Mouse (Mus musculus): ENCODE measurements around the gene Casq2. TPM values are rescaled to one million over a fixed set of nuclear protein-coding genes. Genes with fewer than 3 reads are reported as not detected.

Gene Casq2
- total and polyA plus RNA-seq, 2 experiments from 2014 or later = 1.1 to 5.3 TPM

DNA sequence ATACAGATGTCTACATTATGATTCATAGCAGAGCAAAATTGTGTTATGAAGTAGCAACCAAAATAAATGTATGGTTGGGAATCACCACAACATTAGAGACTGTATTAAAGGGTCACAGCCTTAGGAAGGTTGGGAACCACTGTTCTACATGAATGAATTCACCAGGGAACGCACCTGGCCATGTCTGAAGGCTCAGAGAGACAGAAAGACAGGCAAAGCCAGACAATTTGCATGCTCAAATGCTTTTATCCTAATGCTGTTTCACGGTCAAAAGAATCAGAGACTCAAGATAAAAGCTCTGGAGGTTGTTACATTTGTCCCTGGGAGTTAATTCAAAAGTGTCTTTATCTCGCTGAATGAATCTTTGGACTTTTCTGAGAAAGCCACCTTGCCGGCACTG, 65.6 kb downstream of the Casq2 start:
- no peak overlapping the region for H3K27ac ChIP-seq (ENCODE audit: low read depth, low read length)
- no peaks in the 10 kb centered on the region for H3K36me3 ChIP-seq (ENCODE audit: insufficient read depth)
- H3K9me3 ChIP-seq (ENCODE audit: low read length) = no peaks in the 10 kb centered on the region
- DNase-seq (no peak), ATAC-seq (no peak)
- no peaks in the 10 kb centered on the region for H3K27me3 ChIP-seq (ENCODE audit: insufficient read depth, low read length)
- WGBS = 35% methylated on average over 4 of the region's 4 CpGs
- H3K4me3 ChIP-seq (ENCODE audit: low read depth, low read length) = no peak overlapping the region
- no peak overlapping the region for H3K9ac ChIP-seq
- no peak overlapping the region for H3K4me2 ChIP-seq (ENCODE audit: low read depth)
- no peak for TF ChIP-seq CTCF (IDR thresholded peaks at IDR 0.05; ENCODE audit: low read depth)
- no peaks in the 10 kb centered on the region for H3K4me1 ChIP-seq (ENCODE audit: insufficient read depth)

- H3K27ac ChIP-seq (ENCODE audit: low read depth, low read length) = no peak overlapping the region
- ATAC-seq (no peak), DNase-seq (no peak)
- H3K4me3 ChIP-seq (ENCODE audit: low read depth, low read length) = no peak overlapping the region
- no peaks in the 10 kb centered on the region for H3K9me3 ChIP-seq (ENCODE audit: low read length)
- no peaks in the 10 kb centered on the region for H3K4me1 ChIP-seq (ENCODE audit: insufficient read depth)
- TF ChIP-seq CTCF (IDR thresholded peaks at IDR 0.05; ENCODE audit: low read depth) = no peak
- H3K36me3 ChIP-seq (ENCODE audit: insufficient read depth) = no peaks in the 10 kb centered on the region
- no peak overlapping the region for H3K9ac ChIP-seq
- H3K4me2 ChIP-seq (ENCODE audit: low read depth) = no peak overlapping the region
- 43% methylated on average over 4 of the region's 4 CpGs for WGBS
- H3K27me3 ChIP-seq (ENCODE audit: insufficient read depth, low read length) = no peaks in the 10 kb centered on the region
These were observed 66.3 kb downstream of the Casq2 start for GRCm38 (mm10) chr3:102152471-102152870.

- no peak for TF ChIP-seq CTCF (IDR thresholded peaks at IDR 0.05; ENCODE audit: low read depth)
- no peak for DNase-seq
- H3K4me1 ChIP-seq (ENCODE audit: insufficient read depth) = no peaks in the 10 kb centered on the region
- no peak overlapping the region for H3K9ac ChIP-seq
- WGBS = 24% methylated on average over 4 of the region's 4 CpGs
- no peak overlapping the region for H3K27ac ChIP-seq (ENCODE audit: low read depth, low read length)
- no peaks in the 10 kb centered on the region for H3K9me3 ChIP-seq (ENCODE audit: low read length)
- no peaks in the 10 kb centered on the region for H3K36me3 ChIP-seq (ENCODE audit: insufficient read depth)
- H3K4me2 ChIP-seq (ENCODE audit: low read depth) = no peak overlapping the region
- H3K4me3 ChIP-seq (ENCODE audit: low read depth, low read length) = no peak overlapping the region
- no peaks in the 10 kb centered on the region for H3K27me3 ChIP-seq (ENCODE audit: insufficient read depth, low read length)
- no peak for ATAC-seq
These were observed 66.7 kb downstream of the Casq2 start for GRCm38 (mm10) chr3:102152872-102153271.

GRCm38 (mm10) chr3:102154107-102154506, 67.9 kb downstream of the Casq2 start:
- Histone ChIP-seq H3K9ac (no peak overlapping the region), H3K9me3 (ENCODE audit: low read length) (no peaks in the 10 kb centered on the region), H3K27me3 (ENCODE audit: insufficient read depth, low read length) (no peaks in the 10 kb centered on the region), H3K27ac (ENCODE audit: low read depth, low read length) (no peak overlapping the region), H3K4me3 (ENCODE audit: low read depth, low read length) (no peak overlapping the region), H3K4me2 (ENCODE audit: low read depth) (no peak overlapping the region), H3K36me3 (ENCODE audit: insufficient read depth) (no peaks in the 10 kb centered on the region), H3K4me1 (ENCODE audit: insufficient read depth) (no peaks in the 10 kb centered on the region)
- no peak for TF ChIP-seq CTCF (IDR thresholded peaks at IDR 0.05; ENCODE audit: low read depth)
- no peak for DNase-seq
- 86% methylated on average over 7 of the region's 7 CpGs for WGBS
- ATAC-seq = no peak

DNA sequence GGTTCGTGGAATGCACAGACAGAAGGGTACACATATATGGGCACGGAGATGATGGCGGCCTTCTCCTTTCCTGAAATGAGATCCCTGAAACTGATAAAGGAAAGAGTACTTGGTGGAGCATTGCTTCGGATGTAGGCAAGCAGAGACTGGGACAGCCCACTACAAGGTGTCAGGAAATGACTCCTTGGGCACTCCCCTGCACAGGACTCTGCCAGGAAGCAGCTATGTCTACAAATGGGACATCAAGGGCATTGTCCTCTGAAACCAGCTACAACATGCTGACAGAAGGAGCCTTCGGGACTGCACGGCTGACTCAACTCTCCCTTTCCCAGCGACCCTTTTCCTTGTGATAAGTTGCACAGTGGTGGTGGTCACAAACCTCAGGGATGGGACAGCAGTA, 70.5 kb downstream of the Casq2 start:
- ATAC-seq (no peak), DNase-seq (no peak)
- TF ChIP-seq CTCF (IDR thresholded peaks at IDR 0.05; ENCODE audit: low read depth) = no peak
- Histone ChIP-seq H3K27me3 (ENCODE audit: insufficient read depth, low read length) (no peaks in the 10 kb centered on the region), H3K36me3 (ENCODE audit: insufficient read depth) (no peaks in the 10 kb centered on the region), H3K9me3 (ENCODE audit: low read length) (no peaks in the 10 kb centered on the region), H3K9ac (no peak overlapping the region), H3K4me3 (ENCODE audit: low read depth, low read length) (no peak overlapping the region), H3K4me1 (ENCODE audit: insufficient read depth) (no peaks in the 10 kb centered on the region), H3K27ac (ENCODE audit: low read depth, low read length) (no peak overlapping the region), H3K4me2 (ENCODE audit: low read depth) (no peak overlapping the region)
- WGBS = 94% methylated on average over 7 of the region's 7 CpGs

- no peak overlapping the region for H3K4me2 ChIP-seq (ENCODE audit: low read depth)
- H3K27me3 ChIP-seq (ENCODE audit: insufficient read depth, low read length) = no peaks in the 10 kb centered on the region
- ATAC-seq = no peak
- H3K27ac ChIP-seq (ENCODE audit: low read depth, low read length) = no peak overlapping the region
- WGBS = 95% methylated on average over 6 of the region's 6 CpGs
- H3K36me3 ChIP-seq (ENCODE audit: insufficient read depth) = no peaks in the 10 kb centered on the region
- no peak for TF ChIP-seq CTCF (IDR thresholded peaks at IDR 0.05; ENCODE audit: low read depth)
- H3K9ac ChIP-seq = no peak overlapping the region
- no peaks in the 10 kb centered on the region for H3K9me3 ChIP-seq (ENCODE audit: low read length)
- DNase-seq = no peak
- H3K4me3 ChIP-seq (ENCODE audit: low read depth, low read length) = no peak overlapping the region
- no peaks in the 10 kb centered on the region for H3K4me1 ChIP-seq (ENCODE audit: insufficient read depth)
These were observed 71.4 kb downstream of the Casq2 start for GRCm38 (mm10) chr3:102157652-102158051.

DNA sequence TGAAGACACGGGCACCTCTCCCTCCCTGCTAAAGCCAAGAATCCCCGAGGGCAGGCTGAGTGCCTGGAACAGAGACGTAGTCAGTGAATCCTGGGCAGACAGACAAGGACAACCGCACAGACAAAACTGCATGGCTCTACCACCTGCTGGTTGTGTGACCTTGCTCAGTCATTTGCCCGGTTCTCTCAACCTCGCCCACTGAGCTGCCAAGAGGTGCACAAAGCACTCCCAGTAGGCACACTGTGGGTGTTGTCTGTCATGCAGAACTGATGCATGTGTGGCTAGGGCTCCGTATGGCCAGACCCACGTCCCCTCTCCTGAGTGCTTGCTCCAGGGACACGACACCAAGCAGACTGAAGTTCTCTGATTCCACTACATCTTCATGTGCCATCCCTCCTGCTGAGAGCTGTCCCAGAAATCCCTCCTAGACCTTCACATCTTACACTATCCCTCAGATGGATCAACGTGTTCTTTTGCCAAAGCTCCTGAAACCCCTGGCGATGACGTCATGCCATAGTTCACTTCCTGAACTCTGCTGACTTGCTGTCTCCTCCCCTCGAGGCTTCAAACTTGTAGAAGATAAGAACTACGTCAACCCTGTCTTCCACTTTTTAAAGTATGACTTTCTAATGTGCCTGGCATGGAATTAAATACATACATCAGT, 72.7 kb downstream of the Casq2 start:
- TF ChIP-seq CTCF (IDR thresholded peaks at IDR 0.05; ENCODE audit: low read depth) = no peak
- 68% methylated on average over 14 of the region's 14 CpGs for WGBS
- no peaks in the 10 kb centered on the region for H3K4me1 ChIP-seq (ENCODE audit: insufficient read depth)
- no peaks in the 10 kb centered on the region for H3K36me3 ChIP-seq (ENCODE audit: insufficient read depth)
- no peak overlapping the region for H3K4me3 ChIP-seq (ENCODE audit: low read depth, low read length)
- DNase-seq (no peak), ATAC-seq (no peak)
- H3K27ac ChIP-seq (ENCODE audit: low read depth, low read length) = no peak overlapping the region
- H3K9ac ChIP-seq = no peak overlapping the region
- no peaks in the 10 kb centered on the region for H3K9me3 ChIP-seq (ENCODE audit: low read length)
- no peaks in the 10 kb centered on the region for H3K27me3 ChIP-seq (ENCODE audit: insufficient read depth, low read length)
- H3K4me2 ChIP-seq (ENCODE audit: low read depth) = no peak overlapping the region

All from forebrain, postnatal 0 days (tissue).